32 mouse cellular contexts compared by ENCODE assay signal in genomic region chr10:40079256-40079655, GRCm38 (mm10). TPM values are rescaled to one million over a fixed set of nuclear protein-coding genes. Genes with fewer than 3 reads are reported as not detected.
DNase-seq lines count a peak whose midpoint lies in the region; ATAC-seq and TF ChIP-seq lines count a peak whose summit lies in the region.
"Had no signal": no experiment of that assay in that cellular context is flagged by ENCODE, and none has a peak within 500 bp of the region (broad histone marks: within the 10 kb centered on the region; RNA-seq: fewer than 3 reads in every experiment).

No protein-coding gene starts in this region.

- peaks cover 21% of the 10 kb centered on the region for H3K4me1 ChIP-seq in liver, adult 2 months (ENCODE audit: control insufficient read depth, insufficient read depth, low read length)
- H3K4me1 ChIP-seq in brown adipose tissue, adult 24 weeks (ENCODE audit: control insufficient read depth, insufficient read depth, insufficient read length, low read length): peaks cover 12% of the 10 kb centered on the region
- H3K4me1 ChIP-seq in midbrain, embryonic 11.5 days (ENCODE audit: control insufficient read depth, insufficient read depth, low read length): no peaks in the 10 kb centered on the region

- no peak for TF ChIP-seq CTCF in liver, adult 2 months (IDR thresholded peaks at IDR 0.05; ENCODE audit: low read depth, low read length)

- no peaks in the 10 kb centered on the region for H3K9me3 ChIP-seq in midbrain, embryonic 11.5 days (ENCODE audit: control insufficient read depth, low read length)
- H3K9me3 ChIP-seq: embryonic facial prominence, embryonic 13.5 days; embryonic facial prominence, embryonic 15.5 days; forebrain, embryonic 10.5 days; forebrain, embryonic 12.5 days; G1E had no signal

- ATAC-seq in midbrain, embryonic 11.5 days (ENCODE audit: low FRiP score): no peak
- ATAC-seq: activated CD4-positive, CD25-positive, alpha-beta regulatory T cell, adult 4 months; CD4-positive, CD25-positive, alpha-beta regulatory T cell, adult 4 months; forebrain, embryonic 14.5 days; forebrain, embryonic 16.5 days; Patski had no signal

- peaks cover 4% of the 10 kb centered on the region; the same call in 1 of the 2 replicates for H3K79me2 ChIP-seq in liver, adult 2 months (ENCODE audit: control insufficient read depth, insufficient read depth, low read length)

- H3K27me3 ChIP-seq in liver, adult 2 months (ENCODE audit: control insufficient read depth, insufficient read depth, low read length): no peaks in the 10 kb centered on the region
- H3K27me3 ChIP-seq in midbrain, embryonic 11.5 days (ENCODE audit: control insufficient read depth, insufficient read depth, low read length): no peaks in the 10 kb centered on the region
- H3K27me3 ChIP-seq: CH12.LX; embryonic facial prominence, embryonic 13.5 days; embryonic facial prominence, embryonic 15.5 days; forebrain, embryonic 12.5 days; Patski had no signal

- 0 out of 2 replicates have a peak overlapping the region, but pooled peaks have one; percentile 16 for H3K9ac ChIP-seq in liver, adult 2 months (ENCODE audit: low read depth, low read length)
- H3K9ac ChIP-seq in midbrain, embryonic 11.5 days (ENCODE audit: low read length): no peak overlapping the region
- H3K9ac ChIP-seq: embryonic facial prominence, embryonic 13.5 days; embryonic facial prominence, embryonic 15.5 days; forebrain, embryonic 12.5 days had no signal

- H3K4me3 ChIP-seq in liver, adult 2 months (ENCODE audit: insufficient read depth, low read depth, low read length): no peak overlapping the region
- no peak overlapping the region for H3K4me3 ChIP-seq in brown adipose tissue, adult 24 weeks (ENCODE audit: insufficient read depth, low read depth, low read length)
- no peak overlapping the region for H3K4me3 ChIP-seq in midbrain, embryonic 11.5 days (ENCODE audit: low read depth, low read length)
- H3K4me3 ChIP-seq: embryonic facial prominence, embryonic 13.5 days; embryonic facial prominence, embryonic 15.5 days; erythroblast, embryonic 14.5 days; forebrain, embryonic 10.5 days; forebrain, embryonic 12.5 days had no signal

- TF ChIP-seq POLR2A in liver, adult 2 months (IDR thresholded peaks at IDR 0.05; ENCODE audit: extremely low read depth, insufficient read depth, low read length): no peak

- H3K36me3 ChIP-seq in liver, adult 2 months (ENCODE audit: control insufficient read depth, insufficient read depth, low read length): peaks cover 12% of the 10 kb centered on the region; the same call in 1 of the 2 replicates
- no peaks in the 10 kb centered on the region for H3K36me3 ChIP-seq in midbrain, embryonic 11.5 days (ENCODE audit: control insufficient read depth, insufficient read depth, low read length)
- H3K36me3 ChIP-seq: embryonic facial prominence, embryonic 13.5 days; embryonic facial prominence, embryonic 15.5 days; forebrain, embryonic 10.5 days; forebrain, embryonic 12.5 days had no signal

- no peak overlapping the region for H3K4me2 ChIP-seq in midbrain, embryonic 11.5 days
- H3K4me2 ChIP-seq: embryonic facial prominence, embryonic 13.5 days; embryonic facial prominence, embryonic 15.5 days; forebrain, embryonic 12.5 days had no signal

- 75% methylated on average over 2 of the region's 2 CpGs for WGBS in liver, adult 2 months
- 86% methylated on average over 2 of the region's 2 CpGs for WGBS in midbrain, embryonic 11.5 days

- peak overlapping the region; percentile 20; the same call in 1 of the 2 replicates for H3K27ac ChIP-seq in liver, adult 2 months (replicated peaks; ENCODE audit: insufficient read depth, low read depth, low read length)
- peak overlapping the region; percentile 53 for H3K27ac ChIP-seq in brown adipose tissue, adult 24 weeks (replicated peaks; ENCODE audit: low read depth, low read length)
- no peak overlapping the region for H3K27ac ChIP-seq in midbrain, embryonic 11.5 days (ENCODE audit: low read depth, low read length)
- H3K27ac ChIP-seq: embryonic facial prominence, embryonic 13.5 days; embryonic facial prominence, embryonic 15.5 days; forebrain, embryonic 10.5 days; forebrain, embryonic 12.5 days had no signal

- DNase-seq in heart, adult 11 months: peak; percentile 66
- DNase-seq in heart, adult 18-20 months: no peak
- no peak for DNase-seq in liver, adult 2 months (ENCODE audit: extremely low read depth, low read depth, low spot score)
- no peak for DNase-seq in liver
- DNase-seq in midbrain, embryonic 11.5 days (ENCODE audit: low spot score, missing footprints): no peak
- no peak for DNase-seq in left cerebral cortex, adult 9 months (ENCODE audit: low spot score in 2 of 2)
- DNase-seq: adrenal gland, adult 8-10 months; adrenal gland, postnatal 14 days; adrenal gland, postnatal 36 days; B cell, adult 2 months; cerebellum, adult 11 months; cerebellum, adult 18-20 months; cerebellum, adult 8-10 months; cerebellum, adult 9-11 months; cerebellum, postnatal 14 days; cerebellum, postnatal 36 days; embryo, embryonic 11 days had no signal

RNA-seq across cellular contexts. Expression of gene Mfsd4b1, which starts 54.2 kb away (rescaled TPM):
- total RNA-seq in heart, adult 18-20 months (2021): 1 to 10 TPM; 1.9 to 2.9 TPM
- 47.8 and 48.0 TPM in 2 replicates for total RNA-seq in liver, adult 2 months (2014; rRNA removed)
- polyA plus RNA-seq in liver, adult 2 months (2012; rRNA removed): 28.7 and 30.2 TPM in 2 replicates
- polyA plus RNA-seq in brown adipose tissue, adult 24 weeks (2012; ENCODE audit: insufficient read depth, insufficient read length, missing spikeins): 8.1 and 9.7 TPM in 2 replicates
- polyA plus RNA-seq in midbrain, embryonic 11.5 days (2014; fragmentation: Nextera tagmentation; extraction: Ambion mirVana): not detected in 2 replicates
- total RNA-seq: CH12.LX; common myeloid progenitor, adult 5-6 weeks had no signal
- polyA plus RNA-seq: activated CD4-positive, CD25-positive, alpha-beta regulatory T cell, adult 4 months; CD4-positive, CD25-positive, alpha-beta regulatory T cell, adult 4 months; embryonic facial prominence, embryonic 11.5 days; embryonic facial prominence, embryonic 13.5 days; erythroblast, embryonic 14.5 days; forebrain, embryonic 10.5 days; forebrain, embryonic 12.5 days; G1E had no signal
